Mouse (Mus musculus) liver, postnatal 0 days (tissue): ENCODE data around the gene Gripap1.

Source experiments
- CTCF ChIP-seq: sonication (generic); IDR thresholded peaks from 2 replicates; pipeline ENCODE4 v1.5.1; 2016; ENCODE audit warnings: antibody characterized with exemption, low read depth
- EP300 ChIP-seq: IDR thresholded peaks from 2 replicates; pipeline ENCODE4 v1.6.1; 2016; ENCODE audit warnings: antibody characterized with exemption, low read depth, mild to moderate bottlenecking

DNA sequence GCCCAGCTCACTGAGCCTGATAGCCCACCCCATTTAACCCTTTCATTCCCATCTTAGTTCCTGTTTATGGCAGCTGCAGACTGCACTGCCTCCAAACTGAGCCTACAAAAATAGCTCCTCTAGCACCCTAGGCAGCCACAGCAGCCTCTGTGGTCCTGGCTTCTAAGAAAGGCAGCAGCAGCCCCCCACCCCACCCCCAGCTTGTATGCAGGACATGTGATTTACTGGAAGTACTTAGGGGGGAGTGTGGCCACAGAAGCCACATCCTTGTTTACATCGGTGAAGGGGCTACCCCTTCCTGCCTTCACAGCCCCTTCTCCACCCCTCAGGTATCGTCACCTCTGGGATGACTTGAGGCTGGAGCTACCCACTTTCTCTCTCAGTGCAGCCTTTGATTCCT, 75.8 kb downstream of the Gripap1 start:
- TF ChIP-seq CTCF (no peak), EP300 (no peak)
